Mouse (Mus musculus) olfactory bulb, adult 2 months (tissue): ENCODE results near the gene Gpatch1. TPM values are rescaled to one million over a fixed set of nuclear protein-coding genes. Genes with fewer than 3 reads are reported as not detected.
A peak's percentile ranks its signal among the peaks of the same experiment; 100 is the strongest.
"Not testable (repeated sequence)": the region's sequence is repeated elsewhere in the genome, so short reads cannot be mapped to it uniquely, and the experiment has no call there.

ENCODE experiments used
- H3K27ac ChIP-seq: fragments of 200-500 bp; 2 replicates; pipeline ENCODE4 v1.5.1; 2012; ENCODE audit warnings: low read depth, low read length; ENCODE audit not compliant: insufficient read depth
- H3K4me1 ChIP-seq: fragments of 200-500 bp; 2 replicates; pipeline ENCODE4 v1.6.1; 2012; ENCODE audit warnings: low read length; ENCODE audit not compliant: control insufficient read depth, insufficient read depth
- H3K4me3 ChIP-seq: fragments of 200-500 bp; 2 replicates; pipeline ENCODE4 v1.5.1; 2012; ENCODE audit warnings: mild to moderate bottlenecking, low read depth, low read length, moderate library complexity; ENCODE audit not compliant: insufficient read depth
- CTCF ChIP-seq: fragments of 200-500 bp; IDR thresholded peaks from 2 replicates; pipeline ENCODE4 v1.5.1; 2012; ENCODE audit warnings: low read depth, mild to moderate bottlenecking, low read length, moderate library complexity; ENCODE audit not compliant: insufficient read depth
- POLR2A ChIP-seq: fragments of 200-500 bp; IDR thresholded peaks from 2 replicates; pipeline ENCODE4 v1.6.1; 2012; ENCODE audit warnings: mild to moderate bottlenecking, low read depth, low read length, moderate library complexity; ENCODE audit not compliant: insufficient read depth
- WGBS: fragments of 180-500 bp; shearing (Covaris S2); methylation state at CpG from one replicate; pipeline ENCODE4 v1.1.7; 2018; 5-methylcytosine and 5-hydroxymethylcytosine counted together
- polyA plus RNA-seq: library from polyadenylated mRNA; stranded (reverse); fragments of >200 nt; gene quantifications from 2 replicates; pipeline ENCODE4 v1.2.4, GENCODE M21; 2012; ENCODE audit warnings: low replicate concordance; ENCODE audit not compliant: missing spikeins, insufficient read depth, insufficient read length

Gpatch1 gene
- polyA plus RNA-seq, 1 experiment: not detected

DNA sequence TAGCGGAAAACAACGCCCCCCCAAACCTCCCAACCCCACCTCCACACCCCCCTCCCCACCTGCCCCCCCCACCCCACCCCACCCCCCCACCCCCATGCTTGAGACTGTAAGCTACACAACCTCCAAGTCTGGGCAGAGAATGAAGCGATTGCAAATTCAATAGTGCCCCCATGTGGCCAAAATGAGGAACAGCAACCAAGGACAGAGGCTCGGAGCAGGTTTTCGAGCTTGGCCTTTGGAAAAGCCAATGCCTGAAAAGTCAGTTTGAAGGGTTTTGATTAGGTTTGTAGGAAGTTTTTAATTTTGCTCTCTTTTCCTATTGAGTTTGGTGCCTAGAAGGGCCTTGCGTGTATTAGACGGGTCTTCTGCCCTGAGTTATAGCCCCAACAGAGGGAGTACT lies 53.5 kb downstream of the Gpatch1 start:
- Histone ChIP-seq H3K27ac (no peak overlapping the region), H3K4me3 (no peak overlapping the region), H3K4me1 (0 out of 2 replicates have a peak, but pooled peaks cover 4% of the 10 kb centered on the region)
- WGBS: 11% methylated on average over 7 of the region's 7 CpGs
- no peak for TF ChIP-seq POLR2A
- TF ChIP-seq CTCF: peak; percentile 43; the same call in 1 of the 2 replicates

DNA sequence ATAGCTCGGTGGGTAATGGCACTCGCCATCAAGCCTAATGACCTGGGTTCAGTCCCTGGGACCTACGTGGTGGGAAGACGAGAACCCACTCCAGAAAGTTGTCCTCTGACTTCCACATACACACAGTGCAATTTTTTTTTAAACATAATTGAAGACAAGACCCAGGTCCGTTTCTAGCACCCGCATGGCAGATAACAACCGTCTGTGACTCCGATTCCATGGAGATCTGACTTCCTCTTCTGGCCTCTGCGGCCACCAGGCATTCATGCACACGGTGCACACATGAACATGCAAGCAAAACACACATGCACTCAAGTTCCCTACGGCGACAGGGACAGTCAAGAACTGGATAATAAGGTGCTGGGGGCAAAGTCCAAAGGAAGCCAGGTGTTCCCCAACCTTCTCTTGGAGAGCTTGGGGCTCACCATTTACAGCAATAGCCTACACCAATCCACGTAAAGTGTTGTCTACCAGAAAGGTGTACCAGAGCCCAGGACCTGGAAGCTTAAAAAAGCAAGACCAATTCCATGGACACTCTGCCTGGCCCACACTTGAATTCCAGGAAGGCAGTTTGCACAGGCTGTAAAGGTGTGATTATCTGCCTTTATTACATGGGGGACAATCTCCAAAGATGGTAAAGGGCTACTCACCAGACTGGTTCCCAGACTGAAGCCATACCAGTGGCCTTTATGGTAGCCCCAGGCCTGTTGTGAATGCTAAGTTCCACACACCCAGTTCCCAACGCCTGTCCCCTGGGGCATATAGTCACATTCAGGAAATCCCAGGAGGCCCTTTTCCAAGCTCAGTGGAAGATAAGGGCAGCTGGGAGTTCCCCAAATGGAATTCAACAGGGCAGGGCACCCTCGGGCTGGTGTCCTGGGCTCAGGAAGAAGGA lies 54.4 kb downstream of the Gpatch1 start:
- WGBS: 90% methylated on average over 15 of the region's 15 CpGs
- Histone ChIP-seq H3K4me1 (no peaks in the 10 kb centered on the region), H3K27ac (no peak overlapping the region), H3K4me3 (no peak overlapping the region)
- TF ChIP-seq CTCF (no peak), POLR2A (no peak)

DNA sequence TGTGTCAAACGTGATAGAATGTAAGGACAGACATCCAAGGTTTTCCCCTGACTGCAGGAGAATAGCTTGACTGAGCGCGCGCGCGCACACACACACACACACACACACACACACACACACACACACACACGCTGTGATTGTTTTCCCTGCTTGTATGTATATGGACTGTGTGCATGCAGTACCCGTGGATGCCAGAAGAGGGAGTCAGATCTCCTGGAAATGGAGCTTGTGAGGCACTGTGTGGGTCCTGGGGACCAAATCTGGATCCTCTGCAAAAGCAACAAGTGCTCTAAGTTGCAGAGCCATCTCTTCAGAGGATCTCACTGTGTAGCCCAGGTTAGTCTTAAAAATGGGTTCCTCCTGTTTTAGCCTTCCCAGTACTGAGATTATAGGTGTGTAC lies 58.9 kb downstream of the Gpatch1 start:
- no peaks in the 10 kb centered on the region for H3K4me1 ChIP-seq
- 86% methylated on average over 8 of the region's 8 CpGs for WGBS
- H3K4me3 ChIP-seq: no peak overlapping the region
- no peak overlapping the region for H3K27ac ChIP-seq
- TF ChIP-seq POLR2A (no peak), CTCF (no peak)

DNA sequence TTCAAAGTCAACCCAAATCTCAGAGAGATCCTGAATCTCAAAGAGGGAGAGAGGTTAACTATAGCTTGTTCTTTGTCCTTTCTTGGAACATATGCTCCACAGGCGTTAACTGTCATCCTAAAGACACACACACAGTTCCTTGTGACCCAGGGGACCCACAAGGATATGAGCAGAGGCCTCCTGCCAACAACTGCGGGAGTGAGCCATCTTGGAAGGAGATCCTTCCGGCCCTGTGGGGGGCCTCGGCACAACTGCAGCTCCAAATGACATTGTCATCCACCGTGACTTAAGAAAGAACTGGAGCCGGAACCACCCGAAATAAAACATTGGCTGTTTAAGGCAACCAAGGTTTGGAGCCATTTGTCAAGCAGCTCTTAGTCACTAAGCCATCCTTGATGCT lies 59.9 kb downstream of the Gpatch1 start:
- Histone ChIP-seq H3K4me1 (no peaks in the 10 kb centered on the region), H3K27ac (no peak overlapping the region), H3K4me3 (no peak overlapping the region)
- TF ChIP-seq POLR2A: no peak
- TF ChIP-seq CTCF: no peak
- WGBS: 52% methylated on average over 7 of the region's 7 CpGs

DNA sequence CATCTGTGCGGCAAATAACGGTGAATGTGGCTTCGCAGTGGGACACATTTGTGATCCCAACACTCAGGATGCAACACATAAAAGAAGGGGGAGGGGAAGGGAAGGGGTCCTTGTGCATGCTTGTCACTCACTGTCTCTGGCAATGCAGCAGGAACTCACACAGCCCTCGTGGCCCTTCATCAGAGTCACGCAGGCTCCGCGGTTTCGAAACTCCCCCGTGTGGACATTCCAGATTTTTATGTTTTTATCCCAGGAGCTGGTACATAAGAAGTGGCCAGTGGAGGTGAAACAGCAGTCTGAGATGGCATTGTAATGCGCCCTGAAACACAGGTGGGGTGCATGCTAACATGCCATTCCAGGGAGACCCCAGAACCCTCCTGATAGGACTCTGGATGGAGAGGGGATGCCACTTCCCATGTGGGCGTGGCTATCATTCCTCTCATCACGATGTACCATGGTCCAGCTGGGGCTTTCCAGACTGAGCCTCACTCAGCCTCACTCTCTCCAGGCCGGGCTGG lies 66.1 kb downstream of the Gpatch1 start:
- Histone ChIP-seq H3K4me1 (0 out of 2 replicates have a peak, but pooled peaks cover 2% of the 10 kb centered on the region), H3K27ac (no peak overlapping the region), H3K4me3 (peak overlapping the region; percentile 2; the same call in 1 of the 2 replicates)
- WGBS: 5% methylated on average over 13 of the region's 13 CpGs
- peak; percentile 23; the same call in 1 of the 2 replicates for TF ChIP-seq CTCF
- no peak for TF ChIP-seq POLR2A

DNA sequence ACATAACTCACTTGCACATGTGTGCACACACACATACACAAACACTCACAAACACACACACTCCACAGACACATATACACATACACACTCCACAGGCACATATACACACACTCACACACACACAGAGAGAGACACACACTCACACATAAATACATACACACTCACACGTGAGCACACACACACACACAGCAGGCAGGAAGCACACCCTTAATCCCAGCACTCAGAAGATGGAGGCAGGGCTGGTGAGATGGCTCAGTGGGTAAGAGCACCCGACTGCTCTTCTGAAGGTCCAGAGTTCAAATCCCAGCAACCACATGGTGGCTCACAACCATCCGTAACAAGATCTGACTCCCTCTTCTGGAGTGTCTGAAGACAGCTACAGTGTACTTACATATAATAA lies 80.3 kb downstream of the Gpatch1 start:
- H3K4me3 ChIP-seq, H3K27ac ChIP-seq, H3K4me1 ChIP-seq: not testable (repeated sequence)
- 61% methylated on average over 3 of the region's 3 CpGs for WGBS

DNA sequence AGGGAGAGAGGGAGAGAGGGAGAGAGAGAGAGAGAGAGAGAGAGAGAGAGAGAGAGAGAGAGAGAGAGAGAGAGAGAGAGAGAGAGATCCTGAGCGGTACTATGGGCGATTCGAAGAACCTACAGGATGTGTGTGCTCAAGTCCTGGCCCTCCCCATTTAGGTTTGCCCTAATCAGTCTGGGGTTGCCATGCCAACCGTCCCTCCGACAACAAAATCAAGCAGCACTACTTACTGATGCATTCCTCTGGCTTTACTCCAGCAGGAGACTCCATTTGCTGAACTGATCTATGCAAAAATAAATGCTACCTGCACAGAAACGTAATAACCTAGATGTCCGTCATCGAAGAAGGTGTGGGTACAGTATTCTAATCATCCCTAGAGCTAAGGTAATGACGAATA lies 82.9 kb downstream of the Gpatch1 start:
- TF ChIP-seq CTCF (no peak), POLR2A (no peak)
- peaks cover 2% of the 10 kb centered on the region for H3K4me1 ChIP-seq
- H3K27ac ChIP-seq: peak overlapping the region; percentile 71
- H3K4me3 ChIP-seq: peak overlapping the region; percentile 68
- WGBS: 10% methylated on average over 9 of the region's 9 CpGs

DNA sequence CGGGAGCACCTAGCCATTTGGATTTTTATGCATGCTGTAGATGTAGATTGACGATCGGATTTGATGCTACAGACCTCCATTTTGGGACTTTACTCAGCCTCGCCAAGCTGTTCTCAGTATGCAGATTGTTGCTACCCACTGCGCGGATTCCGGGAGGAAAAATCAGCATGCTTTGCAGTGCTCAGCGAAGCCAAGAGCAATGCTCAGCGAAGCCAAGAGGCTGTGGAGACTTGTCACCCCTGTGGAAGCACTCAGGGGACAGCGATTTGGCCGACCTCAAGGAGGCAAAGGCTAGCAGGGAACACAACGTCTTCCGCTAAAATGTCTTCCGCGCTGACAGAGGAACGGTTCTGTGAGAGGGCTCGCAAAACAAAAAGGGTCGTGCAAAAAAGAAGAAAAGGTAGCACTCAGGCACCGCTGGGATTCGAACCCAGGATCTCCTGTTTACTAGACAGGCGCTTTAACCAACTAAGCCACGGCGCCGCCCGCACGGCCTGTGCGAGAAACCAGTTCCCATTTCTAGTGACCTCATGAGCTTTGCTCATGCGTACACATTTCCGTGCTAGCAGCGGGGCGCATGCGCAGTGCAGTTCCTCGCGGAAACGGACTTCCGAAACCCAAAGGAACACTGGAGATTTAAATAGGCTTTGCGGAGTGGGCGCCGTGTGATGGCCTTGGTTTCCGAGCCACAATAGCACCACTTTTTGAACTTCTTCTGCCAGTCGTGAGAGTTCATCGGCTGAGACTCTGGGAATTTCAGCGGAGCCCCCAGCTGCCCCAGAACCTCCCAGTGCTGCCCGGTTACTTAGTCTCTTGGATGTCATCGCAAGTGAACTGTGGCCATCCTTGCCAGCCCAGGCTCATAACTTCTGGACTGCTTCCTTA lies 83.6 kb downstream of the Gpatch1 start:
- TF ChIP-seq CTCF (no peak), POLR2A (0 out of 2 replicates have a peak, but pooled peaks have one; percentile 27)

DNA sequence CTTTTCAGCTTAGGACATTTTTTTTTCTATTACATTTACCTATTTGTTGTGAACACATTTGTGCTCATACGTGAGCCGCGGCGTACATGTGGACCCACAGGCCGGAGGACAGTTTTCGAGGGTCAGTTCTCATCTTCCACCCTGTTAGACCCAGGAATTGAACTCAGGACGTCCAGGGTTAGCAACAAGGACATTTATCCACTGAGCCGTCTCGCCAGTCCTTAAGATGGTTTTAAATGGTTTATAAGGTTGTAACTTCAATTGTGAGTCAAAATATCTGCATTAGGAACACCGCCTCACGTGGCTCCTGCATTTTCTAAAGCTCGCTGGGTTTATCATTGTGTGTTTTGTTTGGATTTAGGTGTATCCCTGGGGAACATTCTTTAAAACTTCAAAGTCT lies 84.4 kb downstream of the Gpatch1 start:
- Histone ChIP-seq H3K27ac (no peak overlapping the region; the same call in 1 of the 2 replicates), H3K4me3 (peak overlapping the region; percentile 65), H3K4me1 (peaks cover 2% of the 10 kb centered on the region)
- TF ChIP-seq POLR2A (no peak), CTCF (no peak)
- 56% methylated on average over 12 of the region's 12 CpGs for WGBS

More for the DNA sequence above, 83.6 kb downstream of the Gpatch1 start:
- Histone ChIP-seq H3K4me3 (peak overlapping the region; percentile 68), H3K4me1 (peaks cover 2% of the 10 kb centered on the region), H3K27ac (peak overlapping the region; percentile 81)
- under 1% methylated on average over 45 of the region's 45 CpGs for WGBS
